Mouse (Mus musculus) limb, embryonic 12.5 days (tissue): ENCODE measurements at regions not wholly inside any gene's neighbourhood (a gene's known extent, or its start where the extent isn't known, plus 50 kb on each side); places are given as distances from the start of the nearest gene placed in this dataset.

Experiments used
- ATAC-seq: fragments of 200-750 bp; cut with Nextera tagmentation; 2 replicates; pipeline ENCODE4 v1.8.0; 2017; ENCODE audit warnings: low read depth, moderate TSS enrichment; ENCODE audit not compliant: insufficient number of reproducible peaks, insufficient read depth, low FRiP score, low TSS enrichment
- H3K27ac ChIP-seq: fragments of 300-500 bp; sonication (generic); 2 replicates; pipeline ENCODE4 v1.5.1; 2016; ENCODE audit warnings: mild to moderate bottlenecking, moderate library complexity
- H3K27me3 ChIP-seq: fragments of 300-500 bp; sonication (generic); 2 replicates; pipeline ENCODE4 v1.6.1; 2016; ENCODE audit warnings: mild to moderate bottlenecking, moderate library complexity
- H3K36me3 ChIP-seq: fragments of 300-500 bp; sonication (generic); 2 replicates; pipeline ENCODE4 v1.6.1; 2016; ENCODE audit warnings: mild to moderate bottlenecking, moderate library complexity
- H3K4me1 ChIP-seq: fragments of 300-500 bp; sonication (generic); replicated peaks from 2 replicates; pipeline ENCODE4 v1.6.1; 2016
- H3K4me2 ChIP-seq: fragments of 300-500 bp; sonication (generic); 2 replicates; pipeline ENCODE4 v1.6.1; 2016; ENCODE audit warnings: mild to moderate bottlenecking, moderate library complexity
- H3K4me3 ChIP-seq: fragments of 300-500 bp; sonication (generic); replicated peaks from 2 replicates; pipeline ENCODE4 v1.5.1; 2016; ENCODE audit warnings: mild to moderate bottlenecking
- H3K9ac ChIP-seq: fragments of 300-500 bp; sonication (generic); replicated peaks from 2 replicates; pipeline ENCODE4 v1.6.1; 2016; ENCODE audit warnings: mild to moderate bottlenecking, moderate library complexity
- H3K9me3 ChIP-seq: fragments of 300-500 bp; sonication (generic); 2 replicates; pipeline ENCODE4 v1.6.1; 2016; ENCODE audit warnings: mild to moderate bottlenecking, moderate library complexity
- whole genome bisulfite sequencing: fragments of 180-500 bp; shearing (Covaris S2); methylation state at CpG from one replicate; pipeline ENCODE4 v1.1.7; 2016; 5-methylcytosine and 5-hydroxymethylcytosine counted together

DNA sequence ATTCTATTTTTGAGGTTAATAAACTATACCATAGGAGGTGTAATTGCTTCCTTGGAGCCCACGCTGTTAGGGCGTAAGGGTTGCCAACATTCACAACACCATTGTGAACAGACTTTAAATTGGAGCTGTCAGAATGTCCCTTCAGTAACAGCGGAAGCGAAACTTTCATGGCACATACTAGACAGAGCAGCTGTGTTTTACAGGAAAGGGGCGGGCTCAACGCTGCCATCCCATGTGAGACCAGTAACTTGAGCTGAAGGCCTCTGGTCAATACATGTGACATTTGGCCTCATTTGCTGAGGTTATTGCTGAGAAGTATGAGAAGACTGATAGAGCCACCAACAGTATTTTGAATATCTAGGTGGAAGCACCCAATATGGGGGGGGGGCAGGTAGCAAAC, 83.5 kb upstream of the Dock1 start:
- 71% methylated on average over 6 of the region's 6 CpGs for WGBS
- no peak overlapping the region for H3K4me3 ChIP-seq
- no peaks in the 10 kb centered on the region for H3K27me3 ChIP-seq
- H3K36me3 ChIP-seq, result no peaks in the 10 kb centered on the region
- no peak for ATAC-seq
- no peaks in the 10 kb centered on the region for H3K9me3 ChIP-seq
- H3K27ac ChIP-seq, result no peak overlapping the region
- no peak overlapping the region for H3K4me2 ChIP-seq
- no peak overlapping the region for H3K9ac ChIP-seq
- H3K4me1 ChIP-seq, result peaks cover 10% of the 10 kb centered on the region; the same call in 1 of the 2 replicates

GRCm38 (mm10) chr7:134607886-134608285, 62.6 kb upstream of the Dock1 start:
- no peaks in the 10 kb centered on the region for H3K27me3 ChIP-seq
- no peak overlapping the region for H3K27ac ChIP-seq
- no peak overlapping the region for H3K9ac ChIP-seq
- ATAC-seq, result no peak
- H3K4me2 ChIP-seq, result no peak overlapping the region
- no peaks in the 10 kb centered on the region for H3K36me3 ChIP-seq
- H3K4me3 ChIP-seq, result no peak overlapping the region
- 83% methylated on average over 3 of the region's 3 CpGs for WGBS
- H3K4me1 ChIP-seq, result peaks cover 15% of the 10 kb centered on the region
- no peaks in the 10 kb centered on the region for H3K9me3 ChIP-seq

GRCm38 (mm10) chr7:134610159-134610558, 60.3 kb upstream of the Dock1 start:
- no peaks in the 10 kb centered on the region for H3K27me3 ChIP-seq
- no peak overlapping the region for H3K9ac ChIP-seq
- no peak overlapping the region for H3K27ac ChIP-seq
- no peak overlapping the region for H3K4me2 ChIP-seq
- no peak overlapping the region for H3K4me3 ChIP-seq
- WGBS, result 50% methylated on average over 2 of the region's 2 CpGs
- H3K9me3 ChIP-seq, result no peaks in the 10 kb centered on the region
- ATAC-seq, result no peak
- H3K4me1 ChIP-seq, result peaks cover 15% of the 10 kb centered on the region
- no peaks in the 10 kb centered on the region for H3K36me3 ChIP-seq

- WGBS, result 38% methylated on average over 9 of the region's 9 CpGs
- H3K4me1 ChIP-seq, result peaks cover 15% of the 10 kb centered on the region
These were observed 59.1 kb upstream of the Dock1 start for GRCm38 (mm10) chr7:134611371-134611770.

GRCm38 (mm10) chr7:134612175-134612633, 58.2 kb upstream of the Dock1 start:
- Histone ChIP-seq H3K9me3 (no peaks in the 10 kb centered on the region), H3K9ac (no peak overlapping the region), H3K4me3 (no peak overlapping the region), H3K4me2 (no peak overlapping the region), H3K36me3 (no peaks in the 10 kb centered on the region), H3K27me3 (no peaks in the 10 kb centered on the region), H3K4me1 (peaks cover 15% of the 10 kb centered on the region), H3K27ac (no peak overlapping the region)
- no peak for ATAC-seq
- WGBS, result 86% methylated on average over 4 of the region's 4 CpGs

More at GRCm38 (mm10) chr7:134611371-134611770, 59.1 kb upstream of the Dock1 start:
- no peak for ATAC-seq
- Histone ChIP-seq H3K4me3 (no peak overlapping the region), H3K27ac (no peak overlapping the region), H3K9ac (no peak overlapping the region), H3K4me2 (no peak overlapping the region), H3K27me3 (no peaks in the 10 kb centered on the region), H3K36me3 (no peaks in the 10 kb centered on the region), H3K9me3 (no peaks in the 10 kb centered on the region)

GRCm38 (mm10) chr7:134619220-134619975, 51.1 kb upstream of the Dock1 start:
- no peak overlapping the region for H3K4me3 ChIP-seq
- H3K9ac ChIP-seq, result no peak overlapping the region
- no peaks in the 10 kb centered on the region for H3K9me3 ChIP-seq
- WGBS, result 37% methylated on average over 2 of the region's 2 CpGs
- no peak overlapping the region for H3K4me2 ChIP-seq
- no peak for ATAC-seq
- no peaks in the 10 kb centered on the region for H3K27me3 ChIP-seq
- H3K36me3 ChIP-seq, result no peaks in the 10 kb centered on the region
- no peak overlapping the region for H3K27ac ChIP-seq
- no peaks in the 10 kb centered on the region for H3K4me1 ChIP-seq

- Histone ChIP-seq H3K4me2 (no peak overlapping the region), H3K4me1 (no peaks in the 10 kb centered on the region), H3K27me3 (no peaks in the 10 kb centered on the region), H3K9me3 (no peaks in the 10 kb centered on the region), H3K36me3 (no peaks in the 10 kb centered on the region), H3K27ac (no peak overlapping the region), H3K9ac (no peak overlapping the region), H3K4me3 (no peak overlapping the region)
- no peak for ATAC-seq
- WGBS, result 89% methylated on average over 5 of the region's 5 CpGs
These were observed 50.4 kb upstream of the Dock1 start for GRCm38 (mm10) chr7:134620006-134620405.
